Mouse (Mus musculus): Measurements from ENCODE around the gene Tmem156.

DNA sequence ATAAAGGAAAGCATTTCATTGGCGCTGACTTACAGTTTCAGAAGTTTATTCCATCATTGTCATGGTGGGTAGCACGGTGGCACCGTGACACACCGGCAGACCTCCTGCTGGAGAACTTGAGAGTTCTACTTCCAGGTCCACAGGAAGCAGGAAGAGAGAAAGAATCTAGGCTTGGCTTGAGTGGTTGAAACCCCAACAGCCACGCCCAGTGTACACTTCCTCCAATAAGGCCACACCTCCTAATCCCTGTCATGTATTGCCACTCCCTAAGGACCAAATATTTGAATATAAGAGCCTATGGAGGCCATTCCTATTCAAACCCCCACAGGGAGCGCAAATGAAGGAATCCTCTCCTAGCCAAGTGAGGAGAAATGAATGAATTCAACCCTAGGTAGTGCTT, 34.3 kb downstream of the Tmem156 start:
- TF ChIP-seq CTCF (IDR thresholded peaks at IDR 0.05; ENCODE audit: borderline replicate concordance, control insufficient read depth, extremely low read depth, insufficient read depth, low read length, poor library complexity) (no peak), POLR2A (IDR thresholded peaks at IDR 0.05; ENCODE audit: control insufficient read depth, extremely low read depth, insufficient read depth, low read length, poor library complexity) (no peak)

All from thymus, adult 2 months (tissue).